Mouse (Mus musculus) adrenal gland, adult 8-10 months (tissue): ENCODE results near the gene Cnpy3. TPM values are rescaled to one million over a fixed set of nuclear protein-coding genes. Genes with fewer than 3 reads are reported as not detected.

Experiments
- DNase-seq: peaks from one replicate; pipeline ENCODE4 v3.0.0; 2022
- total RNA-seq, 4 experiments: library from RNA; stranded (reverse); gene quantifications; 2 replicates each; pipeline ENCODE4 v1.2.4; 2022

The Cnpy3 gene
- total RNA-seq, 4 experiments from 2014 or later: 66.6 to 74.1 (median 70.7) TPM

- no peak for DNase-seq
Measured at GRCm38 (mm10) chr17:46763544-46763943, 11.5 kb upstream of the Cnpy3 start, which contains the start of gene Ptcra. TSS of gene Ptcra (minus strand) at chr17:46763712.

- DNase-seq: no peak
Measured at GRCm38 (mm10) chr17:46758753-46759152, 6.7 kb upstream of the Cnpy3 start.

GRCm38 (mm10) chr17:46751056-46751793 is 789 bp downstream of the Cnpy3 start:
- DNase-seq: no peak

GRCm38 (mm10) chr17:46750580-46750979 is 1.4 kb downstream of the Cnpy3 start:
- no peak for DNase-seq

- DNase-seq: no peak
Measured at GRCm38 (mm10) chr17:46749282-46749681, 2.7 kb downstream of the Cnpy3 start.

GRCm38 (mm10) chr17:46747806-46748205 is 4.2 kb downstream of the Cnpy3 start:
- no peak for DNase-seq

- no peak for DNase-seq
Measured at GRCm38 (mm10) chr17:46747234-46747633, 4.8 kb downstream of the Cnpy3 start.

- no peak for DNase-seq
Measured at GRCm38 (mm10) chr17:46745506-46745905, 6.5 kb downstream of the Cnpy3 start.

- no peak for DNase-seq
Measured at GRCm38 (mm10) chr17:46742986-46743385, 9.0 kb downstream of the Cnpy3 start.

GRCm38 (mm10) chr17:46741305-46741704 is 10.7 kb downstream of the Cnpy3 start:
- DNase-seq: no peak

GRCm38 (mm10) chr17:46736160-46736559 is 15.9 kb downstream of the Cnpy3 start:
- DNase-seq: no peak

GRCm38 (mm10) chr17:46735287-46735686 is 16.7 kb downstream of the Cnpy3 start:
- no peak for DNase-seq

GRCm38 (mm10) chr17:46734055-46734454 is 18.0 kb downstream of the Cnpy3 start:
- no peak for DNase-seq

GRCm38 (mm10) chr17:46728904-46729318 is 23.1 kb downstream of the Cnpy3 start, which contains the start of gene Gnmt:
TSS of gene Gnmt (minus strand) at chr17:46729168.
- DNase-seq: no peak

- DNase-seq: no peak
Measured at GRCm38 (mm10) chr17:46728496-46728895, 23.5 kb downstream of the Cnpy3 start.

- DNase-seq: no peak
Measured at GRCm38 (mm10) chr17:46728021-46728420, 24.0 kb downstream of the Cnpy3 start.

- no peak for DNase-seq
Measured at GRCm38 (mm10) chr17:46727271-46727670, 24.7 kb downstream of the Cnpy3 start.

GRCm38 (mm10) chr17:46725731-46726645 is 26.0 kb downstream of the Cnpy3 start:
- DNase-seq: no peak

GRCm38 (mm10) chr17:46725273-46725672 is 26.7 kb downstream of the Cnpy3 start:
- no peak for DNase-seq

GRCm38 (mm10) chr17:46724477-46725084 is 27.4 kb downstream of the Cnpy3 start:
- no peak for DNase-seq

- DNase-seq: no peak
Measured at GRCm38 (mm10) chr17:46721077-46721476, 30.9 kb downstream of the Cnpy3 start.

GRCm38 (mm10) chr17:46714756-46715481 is 37.1 kb downstream of the Cnpy3 start:
- no peak for DNase-seq
